Mouse (Mus musculus) embryonic facial prominence, embryonic 13.5 days (tissue): Measurements from ENCODE around the gene Cdk15. TPM values are rescaled to one million over a fixed set of nuclear protein-coding genes. Genes with fewer than 3 reads are reported as not detected.

Experiments used
- ATAC-seq: fragments of 200-750 bp; cut with Nextera tagmentation; 2 replicates; pipeline ENCODE4 v1.8.0; 2017; ENCODE audit warnings: low read depth; ENCODE audit not compliant: insufficient number of reproducible peaks, insufficient read depth, low FRiP score, low TSS enrichment
- H3K27ac ChIP-seq: fragments of 300-500 bp; sonication (generic); 2 replicates; pipeline ENCODE4 v1.5.1; 2015; ENCODE audit warnings: moderate library complexity, mild to moderate bottlenecking, inconsistent platforms
- H3K27me3 ChIP-seq: fragments of 300-500 bp; sonication (generic); 2 replicates; pipeline ENCODE4 v1.6.1; 2015; ENCODE audit warnings: mild to moderate bottlenecking, inconsistent platforms
- H3K36me3 ChIP-seq: fragments of 300-500 bp; sonication (generic); 2 replicates; pipeline ENCODE4 v1.6.1; 2015; ENCODE audit warnings: mild to moderate bottlenecking, inconsistent platforms
- H3K4me1 ChIP-seq: fragments of 300-500 bp; sonication (generic); 2 replicates; pipeline ENCODE4 v1.6.1; 2015; ENCODE audit warnings: inconsistent platforms
- H3K4me2 ChIP-seq: fragments of 300-500 bp; sonication (generic); 2 replicates; pipeline ENCODE4 v1.6.1; 2015; ENCODE audit warnings: moderate library complexity, mild to moderate bottlenecking, inconsistent platforms
- H3K4me3 ChIP-seq: fragments of 300-500 bp; sonication (generic); 2 replicates; pipeline ENCODE4 v1.5.1; 2015; ENCODE audit warnings: mild to moderate bottlenecking, inconsistent platforms
- H3K9ac ChIP-seq: fragments of 300-500 bp; sonication (generic); 2 replicates; pipeline ENCODE4 v1.6.1; 2015; ENCODE audit warnings: mild to moderate bottlenecking, inconsistent platforms
- H3K9me3 ChIP-seq: fragments of 300-500 bp; sonication (generic); 2 replicates; pipeline ENCODE4 v1.6.1; 2016; ENCODE audit warnings: inconsistent platforms
- WGBS: fragments of 180-500 bp; shearing (Covaris S2); methylation state at CpG from one replicate; pipeline ENCODE4 v1.1.7; 2015; ENCODE audit warnings: mixed read lengths; 5-methylcytosine and 5-hydroxymethylcytosine counted together
- polyA plus RNA-seq: library from polyadenylated mRNA; unstranded; fragments of >200 nt; fragmentation: Nextera tagmentation; extraction: Ambion mirVana; gene quantifications from 2 replicates; pipeline ENCODE4 v1.2.1, GENCODE M21; 2015

Gene Cdk15
- polyA plus RNA-seq, 1 experiment from 2014 or later, result 1.1 TPM

- no peak overlapping the region for H3K9ac ChIP-seq
- no peak overlapping the region for H3K27ac ChIP-seq
- ATAC-seq, result no peak
- no peak overlapping the region for H3K4me3 ChIP-seq
- H3K9me3 ChIP-seq, result peaks cover 6% of the 10 kb centered on the region; the same call in 1 of the 2 replicates
- WGBS, result 89% methylated on average over 5 of the region's 5 CpGs
- peaks cover 6% of the 10 kb centered on the region for H3K4me1 ChIP-seq
- H3K36me3 ChIP-seq, result no peaks in the 10 kb centered on the region
- H3K4me2 ChIP-seq, result no peak overlapping the region
- H3K27me3 ChIP-seq, result no peaks in the 10 kb centered on the region
Measured at GRCm38 (mm10) chr1:59285880-59286279, 29.2 kb downstream of the Cdk15 start.

GRCm38 (mm10) chr1:59286316-59286850 is 29.7 kb downstream of the Cdk15 start:
- Histone ChIP-seq H3K9ac (no peak overlapping the region), H3K27me3 (no peaks in the 10 kb centered on the region), H3K4me2 (no peak overlapping the region), H3K4me1 (peaks cover 8% of the 10 kb centered on the region), H3K9me3 (peaks cover 6% of the 10 kb centered on the region; the same call in 1 of the 2 replicates), H3K4me3 (no peak overlapping the region), H3K36me3 (no peaks in the 10 kb centered on the region), H3K27ac (no peak overlapping the region)
- ATAC-seq, result no peak
- 82% methylated on average over 13 of the region's 13 CpGs for WGBS

- peaks cover 6% of the 10 kb centered on the region; the same call in 1 of the 2 replicates for H3K9me3 ChIP-seq
- ATAC-seq, result no peak
- H3K4me2 ChIP-seq, result no peak overlapping the region
- peaks cover 13% of the 10 kb centered on the region for H3K4me1 ChIP-seq
- no peaks in the 10 kb centered on the region for H3K36me3 ChIP-seq
- no peak overlapping the region for H3K4me3 ChIP-seq
- no peak overlapping the region for H3K9ac ChIP-seq
- peak overlapping the region; percentile 55; the same call in 1 of the 2 replicates for H3K27ac ChIP-seq
- no peaks in the 10 kb centered on the region for H3K27me3 ChIP-seq
- WGBS, result 19% methylated on average over 8 of the region's 8 CpGs
Measured at GRCm38 (mm10) chr1:59287733-59288132, 31.0 kb downstream of the Cdk15 start.

- WGBS, result 28% methylated on average over 2 of the region's 2 CpGs
- Histone ChIP-seq H3K4me2 (no peak overlapping the region), H3K9me3 (peaks cover 4% of the 10 kb centered on the region; the same call in 1 of the 2 replicates), H3K9ac (no peak overlapping the region), H3K27me3 (no peaks in the 10 kb centered on the region), H3K36me3 (no peaks in the 10 kb centered on the region), H3K4me3 (no peak overlapping the region), H3K4me1 (peaks cover 13% of the 10 kb centered on the region), H3K27ac (no peak overlapping the region)
- no peak for ATAC-seq
Measured at GRCm38 (mm10) chr1:59291652-59292051, 34.9 kb downstream of the Cdk15 start.

- ATAC-seq, result no peak
- no peaks in the 10 kb centered on the region for H3K9me3 ChIP-seq
- H3K9ac ChIP-seq, result no peak overlapping the region
- H3K4me2 ChIP-seq, result no peak overlapping the region
- no peaks in the 10 kb centered on the region for H3K36me3 ChIP-seq
- H3K4me3 ChIP-seq, result no peak overlapping the region
- H3K27ac ChIP-seq, result no peak overlapping the region
- no peaks in the 10 kb centered on the region for H3K27me3 ChIP-seq
- peaks cover 19% of the 10 kb centered on the region for H3K4me1 ChIP-seq
- WGBS, result 68% methylated on average over 1 of the region's 1 CpGs
Measured at GRCm38 (mm10) chr1:59295769-59296168, 39.1 kb downstream of the Cdk15 start.

- H3K4me1 ChIP-seq, result peaks cover 11% of the 10 kb centered on the region
- H3K9ac ChIP-seq, result no peak overlapping the region
- no peak overlapping the region for H3K4me2 ChIP-seq
- H3K27ac ChIP-seq, result no peak overlapping the region
- ATAC-seq, result no peak
- no peaks in the 10 kb centered on the region for H3K36me3 ChIP-seq
- WGBS, result 80% methylated on average over 3 of the region's 3 CpGs
- no peak overlapping the region for H3K4me3 ChIP-seq
- no peaks in the 10 kb centered on the region for H3K9me3 ChIP-seq
- no peaks in the 10 kb centered on the region for H3K27me3 ChIP-seq
Measured at GRCm38 (mm10) chr1:59297167-59297566, 40.5 kb downstream of the Cdk15 start.

- ATAC-seq, result no peak
- Histone ChIP-seq H3K4me1 (peaks cover 11% of the 10 kb centered on the region), H3K4me3 (no peak overlapping the region), H3K4me2 (no peak overlapping the region), H3K27me3 (no peaks in the 10 kb centered on the region), H3K9me3 (no peaks in the 10 kb centered on the region), H3K9ac (no peak overlapping the region), H3K27ac (no peak overlapping the region), H3K36me3 (no peaks in the 10 kb centered on the region)
- WGBS, result 25% methylated on average over 9 of the region's 9 CpGs
Measured at GRCm38 (mm10) chr1:59298491-59299090, 41.9 kb downstream of the Cdk15 start.

GRCm38 (mm10) chr1:59307310-59307709 is 50.6 kb downstream of the Cdk15 start:
- no peaks in the 10 kb centered on the region for H3K27me3 ChIP-seq
- no peak overlapping the region for H3K4me3 ChIP-seq
- H3K9ac ChIP-seq, result no peak overlapping the region
- H3K4me2 ChIP-seq, result no peak overlapping the region
- no peaks in the 10 kb centered on the region for H3K36me3 ChIP-seq
- H3K9me3 ChIP-seq, result no peaks in the 10 kb centered on the region
- no peak overlapping the region for H3K27ac ChIP-seq
- no peak for ATAC-seq
- H3K4me1 ChIP-seq, result peaks cover 7% of the 10 kb centered on the region
- 82% methylated on average over 5 of the region's 5 CpGs for WGBS

GRCm38 (mm10) chr1:59311292-59311885 is 54.7 kb downstream of the Cdk15 start:
- ATAC-seq, result no peak
- no peak overlapping the region for H3K4me2 ChIP-seq
- no peaks in the 10 kb centered on the region for H3K36me3 ChIP-seq
- H3K27me3 ChIP-seq, result no peaks in the 10 kb centered on the region
- no peak overlapping the region for H3K9ac ChIP-seq
- no peaks in the 10 kb centered on the region for H3K9me3 ChIP-seq
- no peak overlapping the region for H3K27ac ChIP-seq
- WGBS, result 62% methylated on average over 5 of the region's 5 CpGs
- H3K4me3 ChIP-seq, result no peak overlapping the region
- peaks cover 21% of the 10 kb centered on the region for H3K4me1 ChIP-seq

GRCm38 (mm10) chr1:59312187-59313153 is 55.8 kb downstream of the Cdk15 start:
- H3K27me3 ChIP-seq, result no peaks in the 10 kb centered on the region
- H3K4me1 ChIP-seq, result peaks cover 22% of the 10 kb centered on the region
- H3K4me2 ChIP-seq, result no peak overlapping the region
- H3K36me3 ChIP-seq, result no peaks in the 10 kb centered on the region
- no peak overlapping the region; the same call in 1 of the 2 replicates for H3K27ac ChIP-seq
- no peak for ATAC-seq
- no peak overlapping the region for H3K4me3 ChIP-seq
- H3K9me3 ChIP-seq, result no peaks in the 10 kb centered on the region
- no peak overlapping the region for H3K9ac ChIP-seq
- WGBS, result 72% methylated on average over 10 of the region's 10 CpGs

- H3K4me1 ChIP-seq, result peaks cover 22% of the 10 kb centered on the region
- ATAC-seq, result no peak
- no peak overlapping the region for H3K27ac ChIP-seq
- H3K36me3 ChIP-seq, result no peaks in the 10 kb centered on the region
- no peaks in the 10 kb centered on the region for H3K27me3 ChIP-seq
- 78% methylated on average over 8 of the region's 8 CpGs for WGBS
- no peak overlapping the region for H3K4me3 ChIP-seq
- no peak overlapping the region for H3K9ac ChIP-seq
- H3K9me3 ChIP-seq, result no peaks in the 10 kb centered on the region
- no peak overlapping the region for H3K4me2 ChIP-seq
Measured at GRCm38 (mm10) chr1:59313154-59313940, 56.6 kb downstream of the Cdk15 start.
